Mouse (Mus musculus) adrenal gland, adult 8-10 months (tissue): ENCODE data around the gene Bmi1. TPM values are rescaled to one million over a fixed set of nuclear protein-coding genes. Genes with fewer than 3 reads are reported as not detected.

Source experiments
- DNase-seq: peaks from one replicate; pipeline ENCODE4 v3.0.0; 2022
- total RNA-seq, 4 experiments: library from RNA; stranded (reverse); gene quantifications; 2 replicates each; pipeline ENCODE4 v1.2.4; 2022

Gene Bmi1
- total RNA-seq, 4 experiments from 2014 or later: 51.7 to 81.7 (median 64.4) TPM

- no peak for DNase-seq
These were observed 49.1 kb downstream of the Bmi1 start for GRCm38 (mm10) chr2:18725880-18726279.

- no peak for DNase-seq
These were observed 54.9 kb downstream of the Bmi1 start for GRCm38 (mm10) chr2:18731718-18732117.

- DNase-seq: no peak
These were observed 57.7 kb downstream of the Bmi1 start for GRCm38 (mm10) chr2:18734394-18735127.

Other genes with a start within 250 kb of the Bmi1 start
- gene Commd3, start 4.6 kb upstream of the Bmi1 start, total RNA-seq: 100 to 1,000 TPM; 115 to 126 (median 121) TPM
- gene Spag6, start 17.0 kb downstream of the Bmi1 start, total RNA-seq: 1 to 10 TPM in 2 of 4 experiments, under 1 TPM in 2; 0.44 to 1.3 (median 1.1) TPM